Mouse (Mus musculus) adrenal gland, adult 18-20 months (tissue): Measurements from ENCODE around the gene Tlr5. TPM values are rescaled to one million over a fixed set of nuclear protein-coding genes. Genes with fewer than 3 reads are reported as not detected.

Experiments used
- DNase-seq, 2 experiments: peaks; one replicate each; pipeline ENCODE4 v3.0.0; 2021 to 2022; ENCODE audit warnings: low spot score in 2 of 2
- total RNA-seq, 2 experiments: library from RNA; stranded (reverse); gene quantifications; 1 replicate in 1 of 2; 2 replicates in 1 of 2; pipeline ENCODE4 v1.2.3; 2021

Gene Tlr5
- total RNA-seq, 2 experiments from 2014 or later: 1.3 to 2.4 TPM

DNA sequence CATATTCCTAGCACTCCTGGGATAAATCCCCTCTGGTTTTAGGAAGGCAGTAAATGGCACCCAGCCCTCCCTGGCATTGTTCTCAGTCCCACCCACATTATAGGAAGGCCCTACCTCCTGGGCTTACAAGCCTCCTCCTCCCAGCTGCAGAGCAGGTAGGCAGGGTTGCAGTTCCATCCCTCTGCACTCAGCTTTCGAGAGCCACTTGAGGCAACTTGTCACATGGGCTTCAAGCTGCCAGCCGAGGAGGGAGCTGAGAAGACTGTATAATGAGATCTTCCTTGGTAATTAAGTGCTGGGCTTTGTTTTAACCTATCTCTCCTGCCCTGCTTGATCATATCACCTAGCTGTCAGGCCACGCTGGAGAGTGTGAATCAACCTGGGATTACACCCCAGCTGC lies 1.4 kb upstream of the Tlr5 start:
- DNase-seq: no peak

DNA sequence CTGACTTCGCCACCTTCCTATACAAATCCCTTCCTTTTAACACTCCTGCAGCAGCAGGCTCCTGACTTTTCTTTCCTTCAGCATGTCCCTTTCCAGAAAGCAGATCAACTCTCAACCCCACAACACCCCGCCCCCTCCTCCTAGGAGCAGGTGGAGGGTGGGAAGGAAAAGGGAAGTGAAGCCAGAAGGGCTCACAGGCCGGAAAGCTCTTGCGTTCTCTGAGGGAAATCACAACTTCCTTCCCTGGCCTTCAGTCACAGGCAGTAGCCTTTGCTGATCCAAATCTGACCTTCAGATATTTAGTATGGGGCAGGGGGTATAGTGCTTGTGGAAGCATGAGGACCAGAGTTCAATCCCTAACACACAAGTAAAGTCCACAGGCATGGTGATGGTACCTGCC lies 921 bp upstream of the Tlr5 start:
- no peak for DNase-seq

DNA sequence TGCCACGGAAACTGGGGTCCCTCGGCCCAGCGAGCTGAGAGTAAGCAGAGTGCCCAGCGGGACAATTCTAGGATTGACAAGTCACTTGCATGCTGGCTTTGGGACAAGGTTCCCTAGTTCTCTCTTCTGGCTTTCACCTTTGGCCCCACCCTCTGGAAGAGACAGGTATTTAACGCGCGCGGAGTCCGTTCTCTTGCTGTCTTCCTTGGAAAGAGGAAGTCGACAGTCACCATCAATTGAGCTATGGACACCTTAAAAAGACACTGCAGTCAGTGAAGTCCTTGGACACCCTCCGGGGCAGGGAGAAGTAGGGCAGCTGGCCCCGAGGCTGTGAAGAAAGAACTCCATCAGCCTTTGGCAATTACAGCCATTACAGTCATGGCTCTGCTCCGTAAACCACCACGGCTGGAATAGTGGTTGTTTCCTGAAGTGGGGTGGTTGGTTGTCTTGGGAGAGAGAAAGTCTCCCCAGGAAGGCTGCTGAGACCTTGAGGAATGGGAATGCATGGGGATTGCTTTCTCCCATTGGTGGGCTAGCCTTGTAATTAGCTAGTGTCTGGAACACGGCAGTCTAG lies 546 bp downstream of the Tlr5 start:
- DNase-seq: no peak

DNA sequence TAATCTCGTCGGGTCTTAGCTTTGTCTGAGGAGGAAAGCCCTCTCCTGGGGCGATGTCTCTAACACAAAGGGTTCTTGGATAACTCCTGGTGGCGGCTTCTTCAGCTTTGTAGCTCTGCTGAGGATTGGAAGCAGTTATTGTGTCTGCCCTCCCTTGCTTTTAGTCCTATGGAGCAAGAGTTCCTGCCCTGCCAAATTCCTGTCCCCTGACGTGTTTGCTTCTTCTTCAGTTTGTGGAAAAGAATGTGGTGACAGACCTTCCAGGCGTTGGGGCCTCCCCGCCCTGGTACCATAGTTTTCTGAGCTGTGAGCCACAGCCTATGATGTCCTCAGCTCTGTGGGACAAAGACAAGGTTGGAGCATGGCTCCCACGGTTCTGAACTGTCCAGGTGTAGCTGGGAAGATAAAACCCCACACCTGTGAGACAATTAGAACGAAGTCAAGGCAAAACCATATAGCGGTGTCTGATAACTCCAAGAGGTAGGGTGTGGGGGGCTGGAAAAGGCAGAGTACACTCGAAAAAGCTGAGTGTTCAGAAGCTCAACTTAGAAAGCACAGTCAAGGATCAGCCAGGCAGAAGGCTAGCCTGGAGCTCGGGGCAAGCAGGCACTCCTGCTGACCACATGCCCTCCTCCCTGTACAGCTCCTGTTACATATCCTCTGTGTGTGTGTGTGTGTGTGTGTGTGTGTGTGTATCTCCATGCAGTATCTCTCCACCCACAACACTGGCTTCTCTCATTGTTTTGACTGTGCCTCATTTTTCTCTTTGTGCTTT lies 1.8 kb downstream of the Tlr5 start:
- DNase-seq: peak in 1 of 2 experiments; percentile 10

DNA sequence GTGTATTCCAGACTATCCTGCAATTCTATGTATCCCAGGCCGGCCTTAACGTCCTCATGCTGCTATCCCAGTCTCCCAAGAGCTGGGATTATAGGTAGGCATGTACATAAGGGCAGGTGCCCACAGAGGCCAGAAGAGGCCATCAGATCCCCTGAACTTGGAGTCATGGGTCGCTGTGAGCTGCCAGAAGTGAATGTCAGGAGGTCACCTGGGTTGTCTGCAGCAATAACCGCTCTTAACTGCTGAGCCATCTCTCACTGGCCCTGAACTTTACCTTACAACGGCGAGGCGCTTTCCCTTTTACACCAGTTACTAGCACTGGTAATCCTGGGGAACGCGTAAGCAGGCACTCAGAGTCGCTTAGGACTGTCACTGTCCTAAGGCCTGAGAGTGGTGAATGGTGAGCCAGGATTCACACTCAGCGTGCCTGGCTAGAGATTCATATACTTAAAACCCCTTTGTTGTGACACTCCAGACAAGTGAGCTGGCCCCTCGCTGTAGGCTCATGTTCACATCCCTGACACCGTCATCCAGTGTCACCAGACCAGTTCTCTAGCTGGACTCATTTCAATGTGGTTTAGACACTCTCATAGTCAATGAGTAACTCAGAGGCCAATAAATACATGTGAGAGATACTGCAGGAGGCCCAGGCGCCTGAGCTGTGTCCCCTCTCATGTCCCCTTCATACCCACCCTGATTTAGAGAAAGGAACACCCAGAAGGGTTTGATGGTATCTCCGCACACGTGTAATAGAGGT lies 2.6 kb downstream of the Tlr5 start:
- no peak for DNase-seq

DNA sequence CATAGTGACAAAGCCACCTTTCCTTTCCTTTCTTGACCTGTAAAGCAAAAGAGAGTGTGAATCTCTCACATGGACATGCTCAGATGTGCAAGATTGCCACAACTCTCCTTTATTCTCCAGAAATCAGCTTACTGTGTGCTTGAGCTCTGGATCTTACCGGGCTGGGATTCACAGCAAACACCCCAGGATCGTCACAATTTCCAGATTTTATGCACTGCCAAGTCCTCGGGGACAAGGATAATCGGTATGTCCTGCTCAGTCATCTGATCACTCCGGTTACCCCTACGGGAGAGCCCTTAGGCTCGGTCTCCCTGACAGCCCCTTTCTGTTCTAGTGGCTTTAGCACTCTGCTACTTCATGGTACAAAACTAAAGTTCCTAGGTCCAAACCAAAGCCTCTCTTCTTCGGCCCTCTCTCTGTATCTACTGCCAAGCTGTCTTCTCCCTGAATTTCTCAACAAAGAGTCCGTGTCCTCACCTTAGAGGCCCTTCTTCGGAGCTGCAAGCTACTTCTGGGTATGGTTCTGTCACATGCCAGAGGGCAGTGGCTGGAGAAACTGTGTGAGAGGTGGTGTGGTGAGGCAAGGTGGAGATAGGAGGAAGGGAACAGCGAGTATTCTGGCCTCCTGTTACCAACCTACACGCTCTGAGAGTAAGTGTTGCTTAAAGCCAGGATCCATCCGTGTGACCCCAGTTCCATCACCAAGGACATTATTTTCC lies 3.4 kb downstream of the Tlr5 start:
- no peak for DNase-seq

DNA sequence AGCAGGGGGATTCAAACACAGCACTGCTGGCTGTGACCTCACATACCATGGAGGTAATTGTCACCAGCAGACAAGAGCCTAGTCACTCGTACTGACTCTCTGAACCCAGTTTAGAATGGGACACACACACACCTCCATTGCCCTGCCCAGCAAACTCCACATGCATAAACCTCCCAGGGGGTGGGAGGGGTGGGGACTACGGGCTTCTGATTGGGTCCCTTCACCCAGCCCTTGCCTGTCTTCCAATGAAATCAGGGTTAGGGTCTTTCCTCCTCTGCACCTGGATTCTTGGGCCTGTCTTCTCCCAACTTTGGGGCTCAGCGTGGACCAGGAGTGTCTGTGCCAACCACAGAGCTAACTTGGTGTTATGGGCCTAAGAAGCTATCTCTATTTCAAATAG lies 4.2 kb downstream of the Tlr5 start:
- no peak for DNase-seq

DNA sequence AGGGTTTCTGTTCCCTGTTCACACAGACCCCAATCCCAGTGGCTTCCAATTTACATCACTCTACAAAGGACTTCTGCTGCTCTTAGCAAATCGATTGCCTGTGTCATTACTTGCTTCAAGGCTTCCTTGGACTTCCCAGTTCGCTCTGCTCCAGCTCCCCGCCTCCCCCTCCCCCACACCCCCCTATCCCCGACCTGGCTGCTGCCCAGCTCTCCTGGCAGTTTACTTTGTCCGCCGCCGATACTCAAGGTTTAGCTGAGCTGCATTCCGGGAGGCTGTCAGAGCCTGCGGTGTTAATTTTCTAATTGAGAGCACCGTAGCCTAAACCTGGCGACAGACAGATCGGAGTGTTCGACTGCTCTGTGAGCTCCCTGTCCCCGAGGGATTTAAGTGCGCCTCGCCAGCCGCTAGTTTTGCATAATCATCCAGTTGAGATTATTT lies 4.7 kb downstream of the Tlr5 start:
- peak in 1 of 2 experiments; percentile 33 for DNase-seq

DNA sequence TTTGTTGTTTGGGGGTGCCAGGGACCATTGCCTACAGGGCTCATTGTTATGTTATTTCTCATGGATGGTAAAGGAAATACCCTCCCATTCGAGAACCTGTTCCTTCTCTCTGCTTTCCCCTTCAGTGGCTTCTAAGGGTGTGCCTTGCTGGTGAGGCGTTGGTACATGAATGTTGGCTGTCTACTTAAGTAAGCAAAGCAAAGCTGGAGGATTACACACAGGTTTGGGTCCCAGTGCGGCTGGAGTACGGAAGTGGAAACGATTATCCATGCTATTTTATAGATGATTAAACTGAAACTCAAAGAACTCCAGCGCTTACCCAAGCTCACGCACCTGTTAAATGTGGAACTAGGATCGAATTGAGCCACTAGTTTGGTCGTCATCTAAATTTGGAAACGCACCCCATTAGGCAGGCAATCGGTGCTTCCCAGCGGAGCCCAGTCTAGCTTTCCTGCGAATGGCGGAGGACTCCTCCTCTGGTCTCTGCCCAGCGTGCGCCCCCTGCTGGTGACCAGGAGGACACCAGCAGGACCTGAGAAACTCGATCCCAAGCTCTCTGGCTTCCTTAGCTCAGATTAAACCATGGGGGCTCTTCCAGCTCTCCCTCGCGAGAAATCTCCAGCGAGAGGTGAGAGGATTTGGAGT lies 5.3 kb downstream of the Tlr5 start:
- peak; percentile 87 to 89 for DNase-seq

DNA sequence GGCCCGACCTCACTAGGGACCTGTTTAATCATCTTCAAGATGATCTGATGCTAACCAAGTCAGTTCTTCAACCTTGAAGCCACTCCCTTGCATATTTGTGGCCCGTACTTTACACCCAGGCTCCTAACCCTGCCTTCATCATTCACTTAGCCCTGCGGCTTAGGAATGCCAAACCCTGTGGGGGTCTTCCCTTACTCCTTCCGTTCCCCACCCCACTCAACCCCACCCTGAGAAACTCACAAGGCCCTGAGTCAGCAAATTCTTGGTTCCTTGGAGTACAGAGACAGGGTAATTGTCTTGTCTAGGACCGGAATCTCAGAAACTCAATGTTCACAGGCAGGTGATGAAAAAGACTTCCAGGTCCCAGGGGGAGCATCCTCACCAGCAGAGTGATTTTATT lies 6.5 kb downstream of the Tlr5 start:
- no peak for DNase-seq

DNA sequence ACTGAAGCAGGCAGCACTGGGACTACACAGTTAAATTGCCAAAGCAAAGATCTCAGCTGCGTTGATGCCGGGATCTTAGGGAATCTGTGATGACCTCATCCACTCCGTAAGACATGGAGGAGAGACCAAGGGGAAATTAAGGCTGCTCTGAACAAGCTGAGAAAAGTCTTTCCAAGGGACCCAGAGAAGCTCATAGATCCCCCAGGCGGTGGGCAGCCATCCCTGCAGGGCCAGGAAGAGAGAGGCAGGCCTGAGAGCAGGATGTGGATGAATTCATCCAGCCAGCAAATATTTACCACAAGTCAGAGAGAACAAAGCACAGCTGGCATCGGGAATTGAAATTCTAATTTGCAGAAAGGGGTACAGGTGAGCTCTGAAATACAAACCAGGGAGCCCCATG lies 8.7 kb downstream of the Tlr5 start:
- DNase-seq: no peak

DNA sequence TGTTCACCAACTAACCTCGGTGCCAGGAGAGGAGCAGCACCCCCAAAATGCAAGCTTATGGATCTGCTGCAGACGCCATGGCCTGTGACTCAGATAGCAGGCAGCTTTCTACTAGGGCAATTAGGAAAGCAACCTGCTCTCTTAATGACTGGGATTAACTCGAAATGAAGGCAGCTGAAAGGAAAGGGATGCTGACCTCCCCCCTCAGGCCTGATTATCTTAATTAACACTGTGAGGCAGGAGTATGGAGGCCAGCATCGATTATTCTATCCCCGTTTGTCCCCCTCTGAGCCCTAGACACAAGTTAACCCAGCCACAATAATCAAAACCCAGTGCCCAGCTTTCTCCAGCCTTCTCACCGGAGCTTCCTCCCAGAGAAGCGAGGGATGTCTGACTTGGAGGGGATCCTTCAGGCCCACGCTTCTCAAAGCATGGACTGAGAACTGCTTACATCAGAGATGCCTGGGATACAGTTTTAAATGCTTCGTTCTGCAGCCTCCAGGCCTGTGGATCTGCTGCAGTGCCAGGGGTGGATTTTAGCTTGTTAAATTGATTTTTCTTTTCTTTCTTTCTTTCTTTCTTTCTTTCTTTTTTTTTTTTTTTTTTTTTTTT lies 10.4 kb downstream of the Tlr5 start:
- DNase-seq: no peak

DNA sequence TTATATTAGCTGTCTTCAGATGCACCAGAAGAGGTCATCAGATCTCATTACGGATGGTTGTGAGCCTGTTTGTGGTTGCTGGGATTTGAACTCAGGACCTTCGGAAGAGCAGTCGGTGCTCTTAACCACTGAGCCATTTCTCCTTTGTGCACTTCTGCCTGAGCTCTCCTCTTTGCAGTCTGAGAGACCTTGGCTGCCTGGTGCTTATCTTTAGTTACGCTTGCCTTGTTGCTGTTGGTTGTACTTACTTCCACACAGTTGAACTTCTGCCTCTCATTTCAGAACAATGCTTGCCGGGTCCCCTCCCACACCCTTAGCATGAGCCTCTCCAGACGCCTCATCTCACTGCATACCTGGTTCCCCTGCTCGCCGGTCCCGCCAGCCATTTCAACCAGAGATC lies 14.1 kb downstream of the Tlr5 start:
- DNase-seq: no peak

DNA sequence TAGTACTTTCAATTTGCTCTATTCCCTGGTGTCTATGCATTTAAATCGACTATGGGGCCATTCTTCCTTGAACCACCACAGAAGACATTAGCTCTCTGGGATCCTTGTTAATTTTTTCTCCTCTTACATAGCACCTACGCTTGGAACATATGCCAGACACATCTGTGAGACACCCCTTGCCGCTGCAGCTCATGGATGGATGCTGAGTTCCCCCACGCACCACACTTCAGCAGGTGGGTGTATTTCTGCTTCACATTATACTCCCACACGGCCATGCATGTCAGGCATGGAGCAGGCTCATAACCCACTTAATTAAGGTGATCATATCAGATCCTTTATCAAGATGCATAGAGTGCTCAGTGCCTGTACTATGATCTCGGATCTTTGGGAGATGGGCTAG lies 17.7 kb downstream of the Tlr5 start:
- DNase-seq: no peak

DNA sequence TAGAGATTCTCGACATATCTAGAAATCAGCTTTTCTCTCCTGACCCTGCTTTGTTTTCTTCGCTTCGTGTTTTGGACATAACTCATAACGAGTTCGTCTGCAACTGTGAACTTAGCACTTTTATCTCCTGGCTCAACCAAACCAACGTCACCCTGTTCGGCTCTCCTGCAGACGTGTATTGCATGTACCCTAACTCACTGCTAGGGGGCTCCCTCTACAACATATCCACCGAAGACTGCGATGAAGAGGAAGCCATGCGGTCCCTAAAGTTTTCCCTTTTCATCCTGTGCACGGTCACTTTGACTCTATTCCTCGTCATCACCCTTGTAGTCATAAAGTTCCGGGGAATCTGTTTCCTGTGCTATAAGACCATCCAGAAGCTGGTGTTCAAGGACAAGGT lies 20.2 kb downstream of the Tlr5 start:
- no peak for DNase-seq

DNA sequence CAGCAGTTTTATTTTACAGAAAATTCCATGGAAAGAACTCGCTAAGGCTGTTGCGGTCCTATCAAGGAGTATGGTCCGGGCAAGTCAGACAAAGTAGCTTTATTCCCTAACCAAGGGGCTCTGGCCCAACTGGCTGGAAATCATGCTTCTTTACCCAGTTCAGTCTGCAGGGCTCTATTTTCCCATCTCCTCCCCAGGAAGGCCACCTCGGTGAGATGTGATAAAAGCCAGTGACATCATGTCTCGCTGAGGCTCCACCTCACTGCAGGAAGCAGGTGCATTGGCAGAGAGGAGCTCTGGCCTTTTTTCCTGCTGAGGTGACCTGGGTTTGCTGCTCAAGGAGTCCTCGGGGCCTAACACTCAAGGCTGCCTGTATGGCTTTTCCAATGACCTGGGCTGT lies 26.1 kb downstream of the Tlr5 start:
- no peak for DNase-seq

DNA sequence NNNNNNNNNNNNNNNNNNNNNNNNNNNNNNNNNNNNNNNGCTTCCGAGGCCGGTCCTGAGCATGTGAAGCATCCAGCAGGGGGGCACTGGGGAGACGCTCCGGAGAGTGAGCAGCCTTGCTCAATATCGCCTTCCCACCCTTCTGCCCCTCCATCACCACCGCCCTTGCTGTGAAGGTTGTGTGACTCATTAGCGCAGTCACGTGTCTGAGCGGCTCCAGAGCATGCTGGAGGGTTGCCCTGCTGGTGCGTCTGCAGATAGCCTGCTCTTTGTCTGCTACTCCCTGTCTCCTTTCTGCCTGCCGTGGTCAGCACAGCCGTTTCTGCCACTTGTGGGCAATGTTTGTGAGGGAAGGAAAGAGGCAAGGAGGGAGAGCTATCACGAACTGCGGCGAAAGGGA lies 28.4 kb downstream of the Tlr5 start:
- DNase-seq: peak; percentile 81 to 87

DNA sequence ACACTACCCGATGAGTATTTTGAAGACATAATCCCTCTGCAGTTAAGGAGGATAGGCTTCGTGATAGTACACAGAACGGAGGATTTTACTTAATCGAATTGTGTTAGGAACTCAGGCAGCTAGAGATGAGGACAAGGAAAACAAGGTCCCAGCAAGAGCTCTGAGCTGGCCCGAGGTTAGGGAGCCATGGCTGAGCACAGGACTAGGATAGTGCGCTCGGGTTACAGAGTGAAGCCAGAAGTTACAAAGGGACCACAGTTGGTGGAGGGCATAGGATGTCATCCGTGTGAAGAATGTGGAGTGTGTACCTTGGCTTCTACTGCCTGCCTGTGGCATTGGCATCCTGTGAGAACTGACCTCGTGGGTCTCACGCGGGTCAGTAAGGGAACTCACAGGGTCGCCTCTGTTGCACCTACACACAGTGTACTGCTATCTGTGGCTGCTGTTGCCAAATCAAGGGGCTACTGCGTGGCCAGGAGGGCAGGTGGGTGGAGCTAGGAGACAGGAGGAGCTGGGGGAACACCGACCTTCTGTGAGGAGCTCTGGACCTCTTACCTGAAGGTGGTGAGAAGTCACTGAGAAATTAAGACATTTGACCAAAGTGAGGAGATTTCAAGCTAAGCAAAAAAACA lies 29.0 kb downstream of the Tlr5 start:
- DNase-seq: no peak

DNA sequence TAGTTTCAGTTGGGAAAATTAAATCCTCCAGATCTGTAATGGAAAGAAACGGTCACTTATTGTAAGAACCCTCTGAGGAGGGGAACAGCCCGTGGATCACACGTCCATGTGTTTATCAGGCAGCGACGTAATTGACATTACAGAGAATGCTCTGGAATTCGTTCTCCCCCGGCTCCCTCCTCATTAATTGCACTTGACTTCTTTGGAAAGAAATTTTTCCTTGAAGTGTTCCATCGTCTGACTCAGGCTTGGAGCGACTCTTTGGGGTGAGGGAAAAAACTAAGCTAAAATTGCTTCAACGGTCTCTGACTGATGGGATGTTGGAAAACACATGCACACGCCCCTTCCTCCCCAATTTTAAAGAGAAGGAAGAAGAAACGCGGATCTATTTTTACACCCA lies 31.7 kb downstream of the Tlr5 start:
- DNase-seq: no peak

DNA sequence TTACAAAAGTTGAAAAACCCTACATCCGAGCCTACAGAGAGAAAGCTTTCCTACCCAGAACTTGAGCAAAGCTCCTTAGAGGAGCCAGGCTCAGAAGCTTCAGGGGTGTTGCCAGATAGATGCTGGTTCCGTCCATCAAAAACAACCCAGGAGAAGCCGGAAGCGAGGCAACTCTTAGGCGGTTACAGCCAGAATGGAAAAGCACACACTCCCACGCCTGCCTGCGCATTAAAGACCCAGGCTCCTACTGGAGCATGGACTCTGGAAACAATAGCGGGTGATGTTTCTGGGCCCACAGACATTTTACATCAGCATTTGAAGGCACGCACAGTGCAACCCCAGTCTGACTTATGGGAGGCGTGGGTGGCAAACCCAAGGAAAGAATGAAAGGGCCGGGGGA lies 32.2 kb downstream of the Tlr5 start:
- DNase-seq: no peak
